12 mouse cellular contexts compared by ENCODE assay signal in genomic region chr8:127214338-127214737, GRCm38 (mm10).
DNase-seq lines count a peak whose midpoint lies in the region; ATAC-seq lines count a peak whose summit lies in the region.
"Had no signal": no experiment of that assay in that cellular context is flagged by ENCODE, and none has a peak within 500 bp of the region (broad histone marks: within the 10 kb centered on the region; RNA-seq: fewer than 3 reads in every experiment).

No protein-coding gene starts in this region.

- no peak overlapping the region for H3K4me2 ChIP-seq in embryonic facial prominence, embryonic 12.5 days (replicated peaks)
- no peak overlapping the region for H3K4me2 ChIP-seq in midbrain, embryonic 13.5 days (replicated peaks)
- H3K4me2 ChIP-seq in midbrain, embryonic 11.5 days: no peak overlapping the region
- H3K4me2 ChIP-seq in hindbrain, embryonic 14.5 days (replicated peaks): no peak overlapping the region
- no peak overlapping the region for H3K4me2 ChIP-seq in neural tube, embryonic 14.5 days (ENCODE audit: low read depth, low read length)
- H3K4me2 ChIP-seq: heart, embryonic 13.5 days had no signal

- H3K9ac ChIP-seq in embryonic facial prominence, embryonic 12.5 days: no peak overlapping the region
- H3K9ac ChIP-seq in midbrain, embryonic 13.5 days (replicated peaks): no peak overlapping the region
- no peak overlapping the region for H3K9ac ChIP-seq in midbrain, embryonic 11.5 days (ENCODE audit: low read length)
- no peak overlapping the region for H3K9ac ChIP-seq in hindbrain, embryonic 14.5 days
- H3K9ac ChIP-seq in neural tube, embryonic 14.5 days (replicated peaks; ENCODE audit: low read depth, low read length): no peak overlapping the region
- H3K9ac ChIP-seq: heart, embryonic 13.5 days had no signal

- no peaks in the 10 kb centered on the region for H3K9me3 ChIP-seq in embryonic facial prominence, embryonic 12.5 days
- no peaks in the 10 kb centered on the region for H3K9me3 ChIP-seq in embryonic facial prominence, embryonic 10.5 days
- no peaks in the 10 kb centered on the region for H3K9me3 ChIP-seq in midbrain, embryonic 13.5 days
- no peaks in the 10 kb centered on the region for H3K9me3 ChIP-seq in midbrain, embryonic 11.5 days (ENCODE audit: control insufficient read depth, low read length)
- no peaks in the 10 kb centered on the region for H3K9me3 ChIP-seq in hindbrain, embryonic 14.5 days (ENCODE audit: control insufficient read depth, low read length)
- no peaks in the 10 kb centered on the region for H3K9me3 ChIP-seq in neural tube, embryonic 14.5 days (ENCODE audit: control insufficient read depth, low read length)
- H3K9me3 ChIP-seq: heart, embryonic 13.5 days had no signal

- H3K27me3 ChIP-seq in embryonic facial prominence, embryonic 12.5 days: no peaks in the 10 kb centered on the region
- no peaks in the 10 kb centered on the region for H3K27me3 ChIP-seq in embryonic facial prominence, embryonic 10.5 days (replicated peaks; ENCODE audit: low read depth, poor library complexity, severe bottlenecking)
- no peaks in the 10 kb centered on the region for H3K27me3 ChIP-seq in midbrain, embryonic 13.5 days
- H3K27me3 ChIP-seq in midbrain, embryonic 11.5 days (ENCODE audit: control insufficient read depth, insufficient read depth, low read length): no peaks in the 10 kb centered on the region
- H3K27me3 ChIP-seq in hindbrain, embryonic 14.5 days (ENCODE audit: control insufficient read depth, insufficient read depth, low read length): no peaks in the 10 kb centered on the region
- no peaks in the 10 kb centered on the region for H3K27me3 ChIP-seq in neural tube, embryonic 14.5 days (ENCODE audit: control insufficient read depth, insufficient read depth, low read length)
- H3K27me3 ChIP-seq: heart, embryonic 13.5 days had no signal

- H3K4me3 ChIP-seq in embryonic facial prominence, embryonic 12.5 days: no peak overlapping the region
- no peak overlapping the region for H3K4me3 ChIP-seq in embryonic facial prominence, embryonic 10.5 days
- no peak overlapping the region for H3K4me3 ChIP-seq in midbrain, embryonic 13.5 days (replicated peaks)
- no peak overlapping the region for H3K4me3 ChIP-seq in midbrain, embryonic 11.5 days (ENCODE audit: low read depth, low read length)
- H3K4me3 ChIP-seq in hindbrain, embryonic 14.5 days (replicated peaks; ENCODE audit: low read length): no peak overlapping the region
- no peak overlapping the region for H3K4me3 ChIP-seq in neural tube, embryonic 14.5 days (ENCODE audit: low read depth, low read length)
- H3K4me3 ChIP-seq: heart, embryonic 13.5 days had no signal

- WGBS in embryonic facial prominence, embryonic 12.5 days: 57% methylated on average over 8 of the region's 8 CpGs
- 84% methylated on average over 8 of the region's 8 CpGs for WGBS in embryonic facial prominence, embryonic 10.5 days
- WGBS in midbrain, embryonic 13.5 days: 55% methylated on average over 8 of the region's 8 CpGs
- WGBS in midbrain, embryonic 11.5 days: 76% methylated on average over 8 of the region's 8 CpGs
- 54% methylated on average over 8 of the region's 8 CpGs for WGBS in hindbrain, embryonic 14.5 days
- WGBS in neural tube, embryonic 14.5 days: 38% methylated on average over 8 of the region's 8 CpGs

- no peak for DNase-seq in embryonic facial prominence, embryonic 10.5 days (ENCODE audit: low spot score)
- DNase-seq in midbrain, embryonic 11.5 days (ENCODE audit: low spot score, missing footprints): no peak
- DNase-seq in hindbrain, embryonic 14.5 days (ENCODE audit: low spot score): no peak
- no peak for DNase-seq in left cerebral cortex, adult 18-20 months (ENCODE audit: low spot score in 2 of 2)
- no peak for DNase-seq in layer of hippocampus, adult 11-12 months (ENCODE audit: low spot score)
- DNase-seq: cerebellum, adult 2 months; kidney, postnatal 14 days had no signal

- H3K4me1 ChIP-seq in embryonic facial prominence, embryonic 12.5 days: peaks cover 31% of the 10 kb centered on the region
- peaks cover 26% of the 10 kb centered on the region for H3K4me1 ChIP-seq in embryonic facial prominence, embryonic 10.5 days
- H3K4me1 ChIP-seq in midbrain, embryonic 13.5 days (replicated peaks): peaks cover 28% of the 10 kb centered on the region
- peaks cover 6% of the 10 kb centered on the region for H3K4me1 ChIP-seq in midbrain, embryonic 11.5 days (ENCODE audit: control insufficient read depth, insufficient read depth, low read length)
- H3K4me1 ChIP-seq in hindbrain, embryonic 14.5 days (replicated peaks; ENCODE audit: control insufficient read depth, insufficient read depth, low read length): peaks cover 21% of the 10 kb centered on the region; the same call in 1 of the 2 replicates
- peaks cover 15% of the 10 kb centered on the region; the same call in 1 of the 2 replicates for H3K4me1 ChIP-seq in neural tube, embryonic 14.5 days (ENCODE audit: control insufficient read depth, insufficient read depth, low read length)

- ATAC-seq in embryonic facial prominence, embryonic 12.5 days (ENCODE audit: insufficient number of reproducible peaks, insufficient read depth, low FRiP score, low TSS enrichment): no peak
- no peak for ATAC-seq in midbrain, embryonic 13.5 days
- ATAC-seq in midbrain, embryonic 11.5 days (ENCODE audit: low FRiP score): no peak
- no peak for ATAC-seq in hindbrain, embryonic 14.5 days (ENCODE audit: low FRiP score)
- ATAC-seq in neural tube, embryonic 14.5 days (ENCODE audit: low read depth): peak; percentile 55; the same call in 1 of the 2 replicates
- ATAC-seq: inflammation-experienced regulatory T-cells, adult 6 months had no signal

- H3K36me3 ChIP-seq in embryonic facial prominence, embryonic 12.5 days: no peaks in the 10 kb centered on the region
- H3K36me3 ChIP-seq in embryonic facial prominence, embryonic 10.5 days (replicated peaks): no peaks in the 10 kb centered on the region
- no peaks in the 10 kb centered on the region for H3K36me3 ChIP-seq in midbrain, embryonic 13.5 days
- no peaks in the 10 kb centered on the region for H3K36me3 ChIP-seq in midbrain, embryonic 11.5 days (ENCODE audit: control insufficient read depth, insufficient read depth, low read length)
- H3K36me3 ChIP-seq in hindbrain, embryonic 14.5 days (replicated peaks; ENCODE audit: control insufficient read depth, insufficient read depth): no peaks in the 10 kb centered on the region
- H3K36me3 ChIP-seq in neural tube, embryonic 14.5 days (ENCODE audit: control insufficient read depth, insufficient read depth, low read length): no peaks in the 10 kb centered on the region
- H3K36me3 ChIP-seq: heart, embryonic 13.5 days had no signal

- peak overlapping the region; percentile 77 for H3K27ac ChIP-seq in embryonic facial prominence, embryonic 12.5 days
- H3K27ac ChIP-seq in embryonic facial prominence, embryonic 10.5 days (replicated peaks): no peak overlapping the region
- H3K27ac ChIP-seq in midbrain, embryonic 13.5 days: peak overlapping the region; percentile 73
- H3K27ac ChIP-seq in midbrain, embryonic 11.5 days (ENCODE audit: low read depth, low read length): no peak overlapping the region; the same call in 1 of the 2 replicates
- peak overlapping the region; percentile 54 for H3K27ac ChIP-seq in hindbrain, embryonic 14.5 days
- H3K27ac ChIP-seq in neural tube, embryonic 14.5 days (ENCODE audit: low read depth, low read length): peak overlapping the region; percentile 23
- H3K27ac ChIP-seq: heart, embryonic 13.5 days had no signal

Comparison
In these comparisons a context has a peak if more than half of its experiments do, and no peak if none do; other contexts are left out.
1. H3K27ac ChIP-seq: peak in embryonic facial prominence, embryonic 12.5 days (single experiment), midbrain, embryonic 13.5 days (single experiment), hindbrain, embryonic 14.5 days (single experiment) and neural tube, embryonic 14.5 days (single experiment); none in embryonic facial prominence, embryonic 10.5 days (single experiment) and midbrain, embryonic 11.5 days (single experiment).